Mouse (Mus musculus): Measurements from ENCODE around the gene Mapt.

GRCm38 (mm10) chr11:104209041-104209440, 22.1 kb upstream of the Mapt start:
- TF ChIP-seq CTCF (IDR thresholded peaks at IDR 0.05; ENCODE audit: borderline replicate concordance, insufficient read depth, low read depth, low read length) (no peak), POLR2A (IDR thresholded peaks at IDR 0.05; ENCODE audit: borderline replicate concordance, insufficient read depth, low read length) (no peak)
